Mouse (Mus musculus): ENCODE measurements around the gene Gpr68. TPM values are rescaled to one million over a fixed set of nuclear protein-coding genes. Genes with fewer than 3 reads are reported as not detected.
A peak's percentile ranks its signal among the peaks of the same experiment; 100 is the strongest.

The Gpr68 gene
- total and polyA plus RNA-seq, 2 experiments from 2014 or later: 6.0 to 29.5 TPM

DNA sequence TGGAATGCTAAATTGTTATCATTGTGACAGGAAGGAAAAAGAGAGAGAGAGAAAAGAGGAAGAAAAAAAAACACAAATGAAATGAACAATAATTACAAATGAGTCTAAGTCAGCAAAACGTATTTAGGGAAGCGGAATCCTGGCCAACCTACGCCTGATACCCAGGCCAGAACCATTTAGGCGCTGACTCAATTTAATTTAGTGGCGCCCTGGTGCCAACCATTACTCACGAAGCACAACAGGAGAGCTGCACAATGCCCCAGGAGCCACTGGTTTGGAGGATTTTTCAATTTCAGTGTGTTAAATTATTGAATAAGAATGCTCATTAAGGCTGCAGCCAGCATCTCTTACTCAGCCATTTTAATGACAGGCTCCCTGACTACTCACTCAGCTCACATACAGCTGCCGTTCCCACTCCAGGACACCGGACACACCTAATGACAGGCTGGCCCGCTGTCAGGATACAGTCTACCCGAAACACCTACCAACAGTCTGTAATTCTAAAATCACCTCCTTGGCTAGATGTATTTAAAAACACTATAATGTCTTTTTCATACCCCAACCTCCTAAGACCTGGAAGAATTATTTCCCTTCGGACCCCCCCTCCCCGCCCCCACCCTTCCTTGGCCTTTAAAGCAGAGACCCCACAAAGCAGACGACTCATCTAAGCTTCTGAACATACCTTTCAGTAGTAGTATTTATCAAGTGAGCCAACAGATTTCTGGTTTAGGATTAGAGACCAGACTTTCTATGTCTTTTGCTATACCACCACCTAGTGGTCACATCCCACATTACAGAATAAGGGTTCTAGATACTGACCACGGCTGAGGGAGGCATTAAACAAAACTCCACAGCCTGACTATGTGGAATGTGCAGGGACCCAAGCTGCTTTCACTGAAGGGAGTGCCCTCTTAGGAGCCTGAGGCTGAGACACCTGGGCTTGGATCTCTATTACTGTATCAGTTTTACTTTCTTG is 17.9 kb upstream of the Gpr68 start:
- peak; percentile 84 for TF ChIP-seq CTCF (IDR thresholded peaks at IDR 0.05; ENCODE audit: low read depth)
- no peaks in the 10 kb centered on the region for H3K4me1 ChIP-seq (ENCODE audit: insufficient read depth, low read length)
- H3K4me2 ChIP-seq (ENCODE audit: low read depth, low read length): no peak overlapping the region
- H3K4me3 ChIP-seq (ENCODE audit: low read length): no peak overlapping the region
- peaks cover 6% of the 10 kb centered on the region; the same call in 1 of the 2 replicates for H3K36me3 ChIP-seq (ENCODE audit: insufficient read depth, low read length)
- no peaks in the 10 kb centered on the region for H3K27me3 ChIP-seq (ENCODE audit: insufficient read depth, low read length)
- DNase-seq (ENCODE audit: low spot score) (peak; percentile 94), ATAC-seq (peak; percentile 66)
- no peak overlapping the region for H3K9ac ChIP-seq (replicated peaks; ENCODE audit: low read length)
- no peak overlapping the region for H3K27ac ChIP-seq
- 52% methylated on average over 14 of the region's 14 CpGs for WGBS
- H3K9me3 ChIP-seq (ENCODE audit: low read length): no peaks in the 10 kb centered on the region

DNA sequence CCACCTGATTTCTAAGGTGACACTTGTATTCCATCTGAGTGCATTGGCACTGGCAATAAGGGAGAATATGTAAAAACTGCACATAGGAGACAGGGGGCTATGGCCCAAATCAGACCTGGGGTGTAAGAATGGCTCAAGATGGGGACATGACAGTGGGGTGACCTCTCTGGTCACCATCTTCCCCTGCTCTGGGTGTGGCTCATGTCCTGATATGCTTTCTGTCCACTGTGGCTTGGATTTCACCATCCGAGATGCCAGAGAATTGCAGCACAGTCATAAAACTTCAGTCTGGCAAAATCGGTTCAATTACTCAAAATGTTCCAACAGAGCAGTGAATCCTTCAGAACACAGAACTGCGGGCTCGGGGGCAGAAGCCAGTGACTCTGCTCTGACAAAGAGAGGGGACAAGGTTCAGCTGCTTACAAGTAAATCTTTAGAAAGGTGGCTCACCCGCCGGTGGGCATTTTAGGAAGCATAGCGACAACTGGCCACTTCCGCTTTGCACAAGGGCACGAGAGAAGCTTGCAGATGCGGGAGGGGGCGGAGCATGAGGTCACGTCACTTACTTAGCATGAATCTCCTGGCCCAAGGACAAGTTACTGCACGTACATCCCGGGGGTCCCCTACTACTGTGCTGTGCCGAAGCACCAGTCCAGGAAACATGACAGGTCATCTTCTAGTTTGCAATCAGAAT is 16.8 kb upstream of the Gpr68 start:
- WGBS: 85% methylated on average over 15 of the region's 15 CpGs
- peaks cover 6% of the 10 kb centered on the region; the same call in 1 of the 2 replicates for H3K36me3 ChIP-seq (ENCODE audit: insufficient read depth, low read length)
- no peak overlapping the region for H3K9ac ChIP-seq (replicated peaks; ENCODE audit: low read length)
- no peak overlapping the region for H3K27ac ChIP-seq
- no peaks in the 10 kb centered on the region for H3K9me3 ChIP-seq (ENCODE audit: low read length)
- no peak for ATAC-seq
- no peak for TF ChIP-seq CTCF (IDR thresholded peaks at IDR 0.05; ENCODE audit: low read depth)
- DNase-seq (ENCODE audit: low spot score): no peak
- no peak overlapping the region for H3K4me3 ChIP-seq (ENCODE audit: low read length)
- no peaks in the 10 kb centered on the region for H3K27me3 ChIP-seq (ENCODE audit: insufficient read depth, low read length)
- no peaks in the 10 kb centered on the region for H3K4me1 ChIP-seq (ENCODE audit: insufficient read depth, low read length)
- no peak overlapping the region for H3K4me2 ChIP-seq (ENCODE audit: low read depth, low read length)

DNA sequence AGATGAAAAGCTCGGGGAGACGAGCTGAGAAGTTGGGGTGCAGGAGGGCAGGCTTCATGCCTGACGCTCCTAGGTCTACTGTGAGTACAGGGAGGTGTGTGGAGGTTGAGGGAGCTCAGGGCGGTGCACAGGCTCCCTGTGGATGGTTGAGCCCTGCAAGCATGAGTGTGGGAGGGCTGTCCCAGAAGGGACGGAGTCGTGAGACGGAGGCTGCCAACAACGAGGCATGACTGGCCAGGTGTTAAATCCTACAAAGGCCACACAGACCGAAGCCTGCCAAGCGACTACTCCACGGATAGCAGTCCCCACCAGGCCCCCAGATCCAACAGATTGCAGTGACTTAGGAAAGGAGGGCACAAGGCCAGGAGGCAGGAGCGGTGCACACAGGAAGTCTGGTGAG is 2.7 kb upstream of the Gpr68 start:
- H3K4me2 ChIP-seq (ENCODE audit: low read depth, low read length): no peak overlapping the region
- H3K4me3 ChIP-seq (ENCODE audit: low read length): no peak overlapping the region
- no peak for ATAC-seq
- H3K27ac ChIP-seq: no peak overlapping the region
- TF ChIP-seq CTCF (IDR thresholded peaks at IDR 0.05; ENCODE audit: low read depth): no peak
- H3K9me3 ChIP-seq (ENCODE audit: low read length): no peaks in the 10 kb centered on the region
- H3K9ac ChIP-seq (replicated peaks; ENCODE audit: low read length): no peak overlapping the region
- DNase-seq (ENCODE audit: low spot score): peak; percentile 15
- WGBS: 66% methylated on average over 12 of the region's 12 CpGs
- H3K4me1 ChIP-seq (ENCODE audit: insufficient read depth, low read length): 0 out of 2 replicates have a peak, but pooled peaks cover 5% of the 10 kb centered on the region
- H3K36me3 ChIP-seq (ENCODE audit: insufficient read depth, low read length): peaks cover 4% of the 10 kb centered on the region; the same call in 1 of the 2 replicates
- H3K27me3 ChIP-seq (ENCODE audit: insufficient read depth, low read length): no peaks in the 10 kb centered on the region

DNA sequence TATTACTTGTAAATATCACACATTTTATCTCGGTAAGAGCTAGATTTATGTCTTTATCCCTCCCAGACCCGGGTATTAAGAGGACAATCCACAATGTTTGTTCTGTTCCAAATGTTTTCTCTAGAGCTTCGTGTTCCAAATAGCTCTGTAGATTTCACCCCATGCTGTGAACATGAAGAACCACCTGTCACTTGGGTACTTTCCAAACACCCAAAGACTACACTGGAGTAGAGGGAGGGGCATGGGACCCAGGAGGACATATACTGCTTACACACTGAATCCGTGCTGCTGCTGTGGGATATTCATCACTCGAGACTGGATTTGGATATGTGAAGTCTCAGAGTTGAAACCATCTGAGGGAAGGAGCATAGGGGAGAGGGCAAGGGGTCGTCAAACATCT is 1.8 kb upstream of the Gpr68 start:
- no peaks in the 10 kb centered on the region for H3K9me3 ChIP-seq (ENCODE audit: low read length)
- H3K4me2 ChIP-seq (ENCODE audit: low read depth, low read length): no peak overlapping the region
- peaks cover 4% of the 10 kb centered on the region; the same call in 1 of the 2 replicates for H3K36me3 ChIP-seq (ENCODE audit: insufficient read depth, low read length)
- no peak overlapping the region for H3K9ac ChIP-seq (replicated peaks; ENCODE audit: low read length)
- H3K4me1 ChIP-seq (ENCODE audit: insufficient read depth, low read length): 0 out of 2 replicates have a peak, but pooled peaks cover 5% of the 10 kb centered on the region
- no peak for ATAC-seq
- TF ChIP-seq CTCF (IDR thresholded peaks at IDR 0.05; ENCODE audit: low read depth): no peak
- peak; percentile 17 for DNase-seq (ENCODE audit: low spot score)
- no peaks in the 10 kb centered on the region for H3K27me3 ChIP-seq (ENCODE audit: insufficient read depth, low read length)
- 52% methylated on average over 6 of the region's 6 CpGs for WGBS
- no peak overlapping the region for H3K4me3 ChIP-seq (ENCODE audit: low read length)
- H3K27ac ChIP-seq: no peak overlapping the region

DNA sequence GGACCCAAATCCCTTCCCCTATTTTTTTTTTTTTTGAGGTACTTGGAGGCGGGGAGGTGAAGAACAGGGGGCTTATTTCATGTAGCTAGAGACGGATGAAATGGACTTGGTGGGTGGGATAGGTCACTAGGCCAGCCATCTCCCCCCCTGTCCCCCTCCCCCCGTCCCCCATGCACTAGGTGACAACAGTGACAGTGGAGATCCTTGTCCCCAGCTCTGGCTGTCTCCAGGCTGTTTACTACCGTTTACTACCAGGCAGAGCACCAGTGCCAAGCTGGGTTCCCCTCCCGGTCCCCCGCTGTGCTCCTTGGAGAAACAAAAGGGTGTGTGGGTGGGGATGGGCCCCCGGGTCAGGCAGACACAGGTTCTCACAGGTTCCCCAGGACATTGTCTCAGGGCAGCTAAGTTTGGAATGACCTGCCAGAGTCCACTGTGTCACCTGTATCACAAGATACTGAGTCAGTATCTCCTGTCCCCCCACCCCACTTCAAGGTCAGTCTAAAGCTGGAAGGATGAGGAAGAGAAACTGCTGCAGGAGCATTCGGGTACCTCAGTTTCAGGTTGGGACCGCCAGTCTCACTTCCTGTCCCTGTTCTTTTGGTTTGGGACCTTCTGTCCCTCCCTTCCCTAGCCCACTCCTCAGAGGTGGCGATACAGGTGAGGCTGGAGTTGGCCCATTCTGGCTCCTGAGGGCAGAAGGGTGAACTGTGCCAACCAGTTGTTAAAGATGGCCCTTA is 468 bp upstream of the Gpr68 start:
- Histone ChIP-seq H3K4me1 (ENCODE audit: insufficient read depth, low read length) (0 out of 2 replicates have a peak, but pooled peaks cover 5% of the 10 kb centered on the region), H3K4me3 (ENCODE audit: low read length) (peak overlapping the region; percentile 50), H3K27me3 (ENCODE audit: insufficient read depth, low read length) (no peaks in the 10 kb centered on the region), H3K27ac (no peak overlapping the region), H3K9ac (replicated peaks; ENCODE audit: low read length) (peak overlapping the region; percentile 68), H3K9me3 (ENCODE audit: low read length) (no peaks in the 10 kb centered on the region), H3K4me2 (ENCODE audit: low read depth, low read length) (peak overlapping the region; percentile 95), H3K36me3 (ENCODE audit: insufficient read depth, low read length) (peaks cover 4% of the 10 kb centered on the region; the same call in 1 of the 2 replicates)
- no peak for TF ChIP-seq CTCF (IDR thresholded peaks at IDR 0.05; ENCODE audit: low read depth)
- ATAC-seq: peak; percentile 45; the same call in 1 of the 2 replicates
- no peak for DNase-seq (ENCODE audit: low spot score)
- WGBS: 20% methylated on average over 10 of the region's 10 CpGs

DNA sequence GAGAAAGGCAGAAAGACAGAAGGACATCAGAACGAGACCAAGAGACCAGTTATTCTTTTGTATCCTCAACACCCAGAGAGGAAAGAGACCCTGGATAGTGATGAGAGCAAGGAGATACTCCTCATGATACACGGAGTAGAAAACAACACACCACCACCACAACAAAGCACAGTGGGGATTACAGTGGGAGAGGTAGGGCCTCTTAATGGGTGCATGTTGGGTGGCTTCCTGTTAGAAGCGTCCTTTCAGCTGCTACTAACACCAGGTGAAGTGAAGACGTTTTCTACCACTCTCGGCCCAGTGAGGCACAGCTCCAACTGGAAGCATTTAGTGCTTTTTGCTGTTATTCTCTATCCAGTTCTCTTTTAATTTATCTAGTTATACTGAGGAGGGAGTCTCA is 1.1 kb downstream of the Gpr68 start:
- TF ChIP-seq CTCF (IDR thresholded peaks at IDR 0.05; ENCODE audit: low read depth): no peak
- no peaks in the 10 kb centered on the region for H3K27me3 ChIP-seq (ENCODE audit: insufficient read depth, low read length)
- no peak overlapping the region for H3K27ac ChIP-seq
- ATAC-seq: no peak
- H3K9ac ChIP-seq (replicated peaks; ENCODE audit: low read length): no peak overlapping the region
- H3K36me3 ChIP-seq (ENCODE audit: insufficient read depth, low read length): no peaks in the 10 kb centered on the region
- H3K4me3 ChIP-seq (ENCODE audit: low read length): no peak overlapping the region
- no peak for DNase-seq (ENCODE audit: low spot score)
- H3K9me3 ChIP-seq (ENCODE audit: low read length): no peaks in the 10 kb centered on the region
- H3K4me1 ChIP-seq (ENCODE audit: insufficient read depth, low read length): 0 out of 2 replicates have a peak, but pooled peaks cover 5% of the 10 kb centered on the region
- 83% methylated on average over 5 of the region's 5 CpGs for WGBS
- H3K4me2 ChIP-seq (ENCODE audit: low read depth, low read length): peak overlapping the region; percentile 95
